Comparison of ENCODE assay signal across 13 mouse cellular contexts in genomic region chr13:113262822-113263221, GRCm38 (mm10). TPM values are rescaled to one million over a fixed set of nuclear protein-coding genes. Genes with fewer than 3 reads are reported as not detected.
DNase-seq lines count a peak whose midpoint lies in the region; ATAC-seq and TF ChIP-seq lines count a peak whose summit lies in the region.
"Had no signal": no experiment of that assay in that cellular context is flagged by ENCODE, and none has a peak within 500 bp of the region (broad histone marks: within the 10 kb centered on the region; RNA-seq: fewer than 3 reads in every experiment).

No protein-coding gene starts in this region.

- TF ChIP-seq POLR2A in limb, embryonic 14.5 days (IDR thresholded peaks at IDR 0.05; ENCODE audit: borderline replicate concordance, extremely low read depth, insufficient read depth, insufficient read length), result no peak

- H3K27me3 ChIP-seq in forebrain, embryonic 14.5 days (replicated peaks; ENCODE audit: control insufficient read depth, insufficient read depth, low read length), result no peaks in the 10 kb centered on the region
- no peaks in the 10 kb centered on the region for H3K27me3 ChIP-seq in forebrain, embryonic 12.5 days
- H3K27me3 ChIP-seq in limb, embryonic 14.5 days (ENCODE audit: control insufficient read depth, insufficient read depth, low read length), result no peaks in the 10 kb centered on the region
- no peaks in the 10 kb centered on the region for H3K27me3 ChIP-seq in limb, embryonic 10.5 days (ENCODE audit: low read depth, poor library complexity, severe bottlenecking)
- no peaks in the 10 kb centered on the region; the same call in 1 of the 2 replicates for H3K27me3 ChIP-seq in forebrain, postnatal 0 days (ENCODE audit: insufficient read depth, low read length)
- H3K27me3 ChIP-seq: neural tube, embryonic 13.5 days had no signal

- H3K4me3 ChIP-seq in forebrain, embryonic 14.5 days (ENCODE audit: low read depth, low read length), result no peak overlapping the region
- no peak overlapping the region for H3K4me3 ChIP-seq in forebrain, embryonic 12.5 days (replicated peaks)
- H3K4me3 ChIP-seq in limb, embryonic 14.5 days (replicated peaks; ENCODE audit: low read length), result no peak overlapping the region
- H3K4me3 ChIP-seq in limb, embryonic 10.5 days, result no peak overlapping the region
- H3K4me3 ChIP-seq in forebrain, postnatal 0 days (ENCODE audit: low read depth, low read length), result no peak overlapping the region
- H3K4me3 ChIP-seq: intestine, embryonic 15.5 days; left cerebral cortex, adult 2 months; neural tube, embryonic 13.5 days had no signal

- peak; percentile 54; the same call in 1 of the 2 replicates for ATAC-seq in forebrain, embryonic 14.5 days
- ATAC-seq in forebrain, embryonic 12.5 days (ENCODE audit: low FRiP score), result no peak
- ATAC-seq in limb, embryonic 14.5 days (ENCODE audit: low FRiP score, low read depth), result no peak
- peak; percentile 63 for ATAC-seq in forebrain, postnatal 0 days
- ATAC-seq: intestine, embryonic 15.5 days had no signal

- intact Hi-C loops in gastrocnemius, postnatal 14 days (cut with DNase I; ENCODE audit: low total_unique reads), result loop anchor here (5.0 kb wide), 1 partner anchor 216 kb away; the partner anchor contains the start of gene Gpx8

- H3K9me3 ChIP-seq in forebrain, embryonic 14.5 days (replicated peaks; ENCODE audit: control insufficient read depth, low read length), result no peaks in the 10 kb centered on the region
- H3K9me3 ChIP-seq in forebrain, embryonic 12.5 days, result no peaks in the 10 kb centered on the region
- no peaks in the 10 kb centered on the region for H3K9me3 ChIP-seq in limb, embryonic 14.5 days (ENCODE audit: control insufficient read depth, low read length)
- no peaks in the 10 kb centered on the region for H3K9me3 ChIP-seq in limb, embryonic 10.5 days (replicated peaks)
- no peaks in the 10 kb centered on the region for H3K9me3 ChIP-seq in forebrain, postnatal 0 days (ENCODE audit: low read length)
- H3K9me3 ChIP-seq: intestine, embryonic 15.5 days; neural tube, embryonic 13.5 days had no signal

- 60% methylated on average over 12 of the region's 12 CpGs for WGBS in forebrain, embryonic 14.5 days
- 85% methylated on average over 12 of the region's 12 CpGs for WGBS in forebrain, embryonic 12.5 days
- WGBS in limb, embryonic 14.5 days, result 56% methylated on average over 12 of the region's 12 CpGs
- 92% methylated on average over 12 of the region's 12 CpGs for whole genome bisulfite sequencing in limb, embryonic 10.5 days
- 46% methylated on average over 12 of the region's 12 CpGs for WGBS in forebrain, postnatal 0 days

- H3K4me2 ChIP-seq in forebrain, embryonic 14.5 days (ENCODE audit: low read length), result no peak overlapping the region
- no peak overlapping the region for H3K4me2 ChIP-seq in forebrain, embryonic 12.5 days
- H3K4me2 ChIP-seq in limb, embryonic 14.5 days (replicated peaks; ENCODE audit: low read depth, low read length, severe bottlenecking), result no peak overlapping the region
- H3K4me2 ChIP-seq in forebrain, postnatal 0 days (ENCODE audit: low read depth), result no peak overlapping the region
- H3K4me2 ChIP-seq: intestine, embryonic 15.5 days; neural tube, embryonic 13.5 days had no signal

- no peak overlapping the region for H3K9ac ChIP-seq in forebrain, embryonic 14.5 days (ENCODE audit: low read length)
- H3K9ac ChIP-seq in forebrain, embryonic 12.5 days, result no peak overlapping the region
- H3K9ac ChIP-seq in limb, embryonic 14.5 days (ENCODE audit: low read depth, low read length, severe bottlenecking), result no peak overlapping the region
- no peak overlapping the region for H3K9ac ChIP-seq in forebrain, postnatal 0 days
- H3K9ac ChIP-seq: intestine, embryonic 15.5 days; neural tube, embryonic 13.5 days had no signal

- H3K27ac ChIP-seq in forebrain, embryonic 14.5 days (ENCODE audit: low read depth, low read length), result no peak overlapping the region
- no peak overlapping the region for H3K27ac ChIP-seq in forebrain, embryonic 12.5 days
- no peak overlapping the region for H3K27ac ChIP-seq in limb, embryonic 14.5 days (replicated peaks; ENCODE audit: low read depth, low read length)
- no peak overlapping the region for H3K27ac ChIP-seq in limb, embryonic 10.5 days
- H3K27ac ChIP-seq in forebrain, postnatal 0 days (ENCODE audit: low read depth, low read length), result no peak overlapping the region
- H3K27ac ChIP-seq: intestine, embryonic 15.5 days; left cerebral cortex, adult 2 months; macrophage; neural tube, embryonic 13.5 days had no signal

- no peaks in the 10 kb centered on the region for H3K36me3 ChIP-seq in forebrain, embryonic 14.5 days (ENCODE audit: control insufficient read depth, insufficient read depth, low read length)
- no peaks in the 10 kb centered on the region for H3K36me3 ChIP-seq in forebrain, embryonic 12.5 days (replicated peaks)
- no peaks in the 10 kb centered on the region for H3K36me3 ChIP-seq in limb, embryonic 14.5 days (ENCODE audit: control insufficient read depth, insufficient read depth, low read length)
- no peaks in the 10 kb centered on the region for H3K36me3 ChIP-seq in limb, embryonic 10.5 days
- H3K36me3 ChIP-seq in forebrain, postnatal 0 days (ENCODE audit: insufficient read depth), result no peaks in the 10 kb centered on the region
- H3K36me3 ChIP-seq: intestine, embryonic 15.5 days; neural tube, embryonic 13.5 days had no signal

- no peak for TF ChIP-seq CTCF in forebrain, postnatal 0 days (IDR thresholded peaks at IDR 0.05; ENCODE audit: low read depth)

- DNase-seq in forebrain, embryonic 14.5 days (ENCODE audit: low spot score), result peak; percentile 75
- DNase-seq in limb, embryonic 14.5 days (ENCODE audit: low spot score), result peak; percentile 68
- DNase-seq in limb, embryonic 10.5 days (ENCODE audit: low spot score), result no peak
- peak; percentile 72 for DNase-seq in forebrain, postnatal 0 days
- DNase-seq in right cerebral cortex, adult 18-20 months, result peak; percentile 32
- no peak for DNase-seq in gastrocnemius, postnatal 14 days
- no peak for DNase-seq in testis, postnatal 14 days (ENCODE audit: low spot score)
- DNase-seq: cerebellum, adult 11-12 months had no signal

- H3K4me1 ChIP-seq in forebrain, embryonic 14.5 days (ENCODE audit: control insufficient read depth, insufficient read depth, low read length), result no peaks in the 10 kb centered on the region; the same call in 1 of the 2 replicates
- H3K4me1 ChIP-seq in forebrain, embryonic 12.5 days, result no peaks in the 10 kb centered on the region
- H3K4me1 ChIP-seq in limb, embryonic 14.5 days (ENCODE audit: control insufficient read depth, insufficient read depth, low read length), result no peaks in the 10 kb centered on the region
- no peaks in the 10 kb centered on the region for H3K4me1 ChIP-seq in limb, embryonic 10.5 days
- H3K4me1 ChIP-seq in forebrain, postnatal 0 days (ENCODE audit: insufficient read depth), result no peaks in the 10 kb centered on the region
- H3K4me1 ChIP-seq: intestine, embryonic 15.5 days; neural tube, embryonic 13.5 days had no signal

RNA-seq across cellular contexts. Expression of gene BC067074, which starts 30.1 kb away (rescaled TPM):
- polyA plus RNA-seq in forebrain, embryonic 14.5 days (2014; fragmentation: Nextera tagmentation; extraction: Ambion mirVana), result 0.52 TPM in 2 replicates
- 2.0 and 2.2 TPM in 2 replicates for polyA plus RNA-seq in forebrain, embryonic 12.5 days (2016; fragmentation: Nextera tagmentation; extraction: Ambion mirVana)
- 21.9 and 26.1 TPM in 2 replicates for polyA plus RNA-seq in limb, embryonic 14.5 days (2012; rRNA removed)
- polyA plus RNA-seq in limb, embryonic 14.5 days (2014; fragmentation: Nextera tagmentation; extraction: Ambion mirVana), result 8.6 and 10.0 TPM in 2 replicates
- 3.6 and 7.5 TPM in 2 replicates for polyA plus RNA-seq in limb, embryonic 10.5 days (2016; fragmentation: Nextera tagmentation; extraction: Ambion mirVana)
- total RNA-seq in forebrain, postnatal 0 days (2014; rRNA removed), result 1.2 and 1.5 TPM in 2 replicates
- polyA plus RNA-seq in forebrain, postnatal 0 days (2015; fragmentation: Nextera tagmentation; extraction: Ambion mirVana), result 0.40 and 0.56 TPM in 2 replicates
- total RNA-seq in gastrocnemius, postnatal 14 days (2021), result 1 to 10 TPM; 2.0 to 3.1 TPM
- polyA plus RNA-seq: macrophage had no signal

RNA-seq across cellular contexts. Expression of gene Gzmk, which starts 37.1 kb away (rescaled TPM):
- polyA plus RNA-seq in forebrain, embryonic 14.5 days (2014; fragmentation: Nextera tagmentation; extraction: Ambion mirVana), result not detected in 2 replicates
- not detected in 2 replicates for polyA plus RNA-seq in forebrain, embryonic 12.5 days (2016; fragmentation: Nextera tagmentation; extraction: Ambion mirVana)
- polyA plus RNA-seq in limb, embryonic 14.5 days (2012; rRNA removed), result not detected in 2 replicates
- polyA plus RNA-seq in limb, embryonic 14.5 days (2014; fragmentation: Nextera tagmentation; extraction: Ambion mirVana), result 0.25 TPM in 1 of 2 replicates, not detected in the other
- polyA plus RNA-seq in limb, embryonic 10.5 days (2016; fragmentation: Nextera tagmentation; extraction: Ambion mirVana), result not detected in 2 replicates
- total RNA-seq in forebrain, postnatal 0 days (2014; rRNA removed), result not detected in 2 replicates
- polyA plus RNA-seq in forebrain, postnatal 0 days (2015; fragmentation: Nextera tagmentation; extraction: Ambion mirVana), result not detected in 2 replicates
- not detected for total RNA-seq in gastrocnemius, postnatal 14 days (2021)
- polyA plus RNA-seq: intestine, embryonic 15.5 days; macrophage; neural tube, embryonic 13.5 days had no signal

RNA-seq across cellular contexts. Expression of gene Esm1, which starts 53.4 kb away (rescaled TPM):
- 0.96 and 1.0 TPM in 2 replicates for polyA plus RNA-seq in forebrain, embryonic 14.5 days (2014; fragmentation: Nextera tagmentation; extraction: Ambion mirVana)
- 1.4 and 2.5 TPM in 2 replicates for polyA plus RNA-seq in forebrain, embryonic 12.5 days (2016; fragmentation: Nextera tagmentation; extraction: Ambion mirVana)
- 2.0 and 2.2 TPM in 2 replicates for polyA plus RNA-seq in limb, embryonic 14.5 days (2012; rRNA removed)
- 2.2 and 2.3 TPM in 2 replicates for polyA plus RNA-seq in limb, embryonic 14.5 days (2014; fragmentation: Nextera tagmentation; extraction: Ambion mirVana)
- 2.9 and 4.2 TPM in 2 replicates for polyA plus RNA-seq in limb, embryonic 10.5 days (2016; fragmentation: Nextera tagmentation; extraction: Ambion mirVana)
- 0.31 and 1.5 TPM in 2 replicates for total RNA-seq in forebrain, postnatal 0 days (2014; rRNA removed)
- polyA plus RNA-seq in forebrain, postnatal 0 days (2015; fragmentation: Nextera tagmentation; extraction: Ambion mirVana), result 0.88 and 1.4 TPM in 2 replicates
- total RNA-seq in gastrocnemius, postnatal 14 days (2021), result 1 to 10 TPM; 1.6 to 3.7 TPM
- polyA plus RNA-seq: macrophage had no signal

Comparison
In these comparisons a context has a peak if more than half of its experiments do, and no peak if none do; other contexts are left out.
1. ATAC-seq: peak in forebrain, embryonic 14.5 days (single experiment) and forebrain, postnatal 0 days (single experiment); none in forebrain, embryonic 12.5 days (single experiment) and limb, embryonic 14.5 days (single experiment).
2. DNase-seq: peak in forebrain, embryonic 14.5 days (single experiment), limb, embryonic 14.5 days (single experiment), forebrain, postnatal 0 days (single experiment) and right cerebral cortex, adult 18-20 months (single experiment); none in limb, embryonic 10.5 days (single experiment), gastrocnemius, postnatal 14 days (single experiment) and testis, postnatal 14 days (single experiment).